Mouse (Mus musculus) 3134 (cell line): ENCODE measurements around the gene Spock1.

Source experiments
- DNase-seq: peaks from one replicate; pipeline ENCODE4 v3.0.0-alpha.2; 2011; ENCODE audit warnings: low spot score; ENCODE audit not compliant: insufficient read length; ENCODE audit errors: extremely low read depth

Gene Spock1

GRCm38 (mm10) chr13:57867586-57867985 lies 40.5 kb downstream of the Spock1 start:
- DNase-seq = no peak

- DNase-seq = no peak
These were observed 43.1 kb downstream of the Spock1 start for GRCm38 (mm10) chr13:57865029-57865428.

GRCm38 (mm10) chr13:57858491-57858890 lies 49.6 kb downstream of the Spock1 start:
- DNase-seq = no peak

- no peak for DNase-seq
These were observed 51.1 kb downstream of the Spock1 start for GRCm38 (mm10) chr13:57857016-57857415.

GRCm38 (mm10) chr13:57856311-57856853 lies 51.8 kb downstream of the Spock1 start:
- DNase-seq = no peak

- no peak for DNase-seq
These were observed 52.4 kb downstream of the Spock1 start for GRCm38 (mm10) chr13:57855766-57856165.

- DNase-seq = no peak
These were observed 53.7 kb downstream of the Spock1 start for GRCm38 (mm10) chr13:57854416-57854815.

- no peak for DNase-seq
These were observed 54.5 kb downstream of the Spock1 start for GRCm38 (mm10) chr13:57853621-57854020.

- DNase-seq = no peak
These were observed 55.0 kb downstream of the Spock1 start for GRCm38 (mm10) chr13:57853156-57853555.

- DNase-seq = no peak
These were observed 59.2 kb downstream of the Spock1 start for GRCm38 (mm10) chr13:57848931-57849330.

GRCm38 (mm10) chr13:57847101-57847500 lies 61.0 kb downstream of the Spock1 start:
- DNase-seq = no peak

GRCm38 (mm10) chr13:57846468-57846867 lies 61.7 kb downstream of the Spock1 start:
- no peak for DNase-seq

GRCm38 (mm10) chr13:57841141-57841848 lies 66.8 kb downstream of the Spock1 start:
- no peak for DNase-seq

- DNase-seq = no peak
These were observed 70.3 kb downstream of the Spock1 start for GRCm38 (mm10) chr13:57837691-57838437.

GRCm38 (mm10) chr13:57831374-57832163 lies 76.6 kb downstream of the Spock1 start:
- no peak for DNase-seq

- no peak for DNase-seq
These were observed 77.2 kb downstream of the Spock1 start for GRCm38 (mm10) chr13:57830896-57831295.

GRCm38 (mm10) chr13:57830091-57830490 lies 78.0 kb downstream of the Spock1 start:
- DNase-seq = no peak

- DNase-seq = no peak
These were observed 91.9 kb downstream of the Spock1 start for GRCm38 (mm10) chr13:57816276-57816675.

- DNase-seq = no peak
These were observed 95.5 kb downstream of the Spock1 start for GRCm38 (mm10) chr13:57812643-57813042.

- no peak for DNase-seq
These were observed 96.9 kb downstream of the Spock1 start for GRCm38 (mm10) chr13:57811253-57811652.

GRCm38 (mm10) chr13:57810816-57811215 lies 97.3 kb downstream of the Spock1 start:
- DNase-seq = no peak
